Mouse (Mus musculus) heart, embryonic 16.5 days (tissue): ENCODE data around the gene Irf8. TPM values are rescaled to one million over a fixed set of nuclear protein-coding genes. Genes with fewer than 3 reads are reported as not detected.
"Not testable (repeated sequence)": the region's sequence is repeated elsewhere in the genome, so short reads cannot be mapped to it uniquely, and the experiment has no call there.

Source experiments
- ATAC-seq: fragments of 200-750 bp; cut with Nextera tagmentation; replicated peaks from 2 replicates; pipeline ENCODE4 v1.8.0; 2017; ENCODE audit warnings: moderate number of reproducible peaks; ENCODE audit not compliant: insufficient read depth, low FRiP score; ENCODE audit errors: extremely low read depth
- H3K27ac ChIP-seq: fragments of 300-500 bp; sonication (generic); 2 replicates; pipeline ENCODE4 v1.5.1; 2014; ENCODE audit warnings: mild to moderate bottlenecking, low read length, control low read depth, moderate library complexity
- H3K27me3 ChIP-seq: fragments of 300-500 bp; sonication (generic); 2 replicates; pipeline ENCODE4 v1.6.1; 2014; ENCODE audit warnings: low read length, mixed read lengths; ENCODE audit not compliant: control insufficient read depth, insufficient read depth
- H3K36me3 ChIP-seq: fragments of 300-500 bp; sonication (generic); 2 replicates; pipeline ENCODE4 v1.6.1; 2014; ENCODE audit not compliant: control insufficient read depth, insufficient read depth
- H3K4me1 ChIP-seq: fragments of 300-500 bp; sonication (generic); 2 replicates; pipeline ENCODE4 v1.6.1; 2014; ENCODE audit warnings: low read length, mixed read lengths; ENCODE audit not compliant: control insufficient read depth, insufficient read depth
- H3K4me2 ChIP-seq: fragments of 300-500 bp; sonication (generic); 2 replicates; pipeline ENCODE4 v1.6.1; 2014; ENCODE audit warnings: low read depth, mild to moderate bottlenecking, control low read depth, low read length
- H3K4me3 ChIP-seq: fragments of 300-500 bp; sonication (generic); 2 replicates; pipeline ENCODE4 v1.5.1; 2014; ENCODE audit warnings: mild to moderate bottlenecking, control low read depth, low read length
- H3K9ac ChIP-seq: fragments of 300-500 bp; sonication (generic); 2 replicates; pipeline ENCODE4 v1.6.1; 2014; ENCODE audit warnings: low read length, control low read depth
- H3K9me3 ChIP-seq: fragments of 300-500 bp; sonication (generic); replicated peaks from 2 replicates; pipeline ENCODE4 v1.6.1; 2016; ENCODE audit warnings: low read length; ENCODE audit not compliant: control insufficient read depth
- WGBS: fragments of 180-500 bp; shearing (Covaris S2); extraction: QIAGEN DNeasy Blood & Tissue Kit; methylation state at CpG from one replicate; pipeline ENCODE4 v1.1.7; 2014; 5-methylcytosine and 5-hydroxymethylcytosine counted together
- polyA plus RNA-seq: library from polyadenylated mRNA; unstranded; fragments of >200 nt; fragmentation: Nextera tagmentation; extraction: Ambion mirVana; gene quantifications from 2 replicates; pipeline ENCODE4 v1.2.1, GENCODE M21; 2015

Irf8 gene
- polyA plus RNA-seq, 1 experiment from 2014 or later = 22.5 TPM

DNA sequence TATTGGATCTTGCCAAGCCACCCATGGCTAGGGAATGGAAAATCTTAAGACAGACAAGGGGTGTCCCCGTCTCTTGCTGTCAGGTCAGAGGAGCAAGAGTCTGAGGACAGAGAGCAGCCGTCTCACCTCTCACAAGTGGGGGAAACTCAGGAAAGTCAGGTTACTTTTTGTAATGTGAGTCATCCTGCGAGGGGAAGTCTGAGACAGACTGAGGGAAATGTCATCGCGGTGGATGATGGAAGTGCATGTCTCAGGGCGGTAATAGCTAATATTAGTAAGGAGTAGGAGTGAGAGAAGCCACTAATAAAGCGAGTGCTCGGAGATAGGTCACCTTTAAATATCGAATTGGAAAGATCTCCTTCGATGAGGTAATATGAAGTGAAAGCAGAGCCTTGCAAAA lies 27.0 kb upstream of the Irf8 start:
- no peaks in the 10 kb centered on the region for H3K36me3 ChIP-seq

GRCm38 (mm10) chr8:120715200-120715599 lies 21.0 kb upstream of the Irf8 start:
- H3K36me3 ChIP-seq = no peaks in the 10 kb centered on the region
- no peak overlapping the region for H3K4me2 ChIP-seq
- peak overlapping the region; percentile 25; the same call in 1 of the 2 replicates for H3K27ac ChIP-seq
- H3K4me3 ChIP-seq = no peak overlapping the region
- no peaks in the 10 kb centered on the region for H3K27me3 ChIP-seq
- H3K9me3 ChIP-seq = no peaks in the 10 kb centered on the region
- no peak for ATAC-seq
- no peak overlapping the region for H3K9ac ChIP-seq
- H3K4me1 ChIP-seq = peaks cover 8% of the 10 kb centered on the region; the same call in 1 of the 2 replicates
- 63% methylated on average over 6 of the region's 6 CpGs for WGBS

More for the DNA sequence above, 27.0 kb upstream of the Irf8 start:
- 55% methylated on average over 10 of the region's 10 CpGs for WGBS
- no peak for ATAC-seq
- Histone ChIP-seq H3K9ac (no peak overlapping the region), H3K4me2 (no peak overlapping the region), H3K4me3 (no peak overlapping the region), H3K9me3 (no peaks in the 10 kb centered on the region), H3K4me1 (no peaks in the 10 kb centered on the region), H3K27ac (no peak overlapping the region), H3K27me3 (no peaks in the 10 kb centered on the region)

DNA sequence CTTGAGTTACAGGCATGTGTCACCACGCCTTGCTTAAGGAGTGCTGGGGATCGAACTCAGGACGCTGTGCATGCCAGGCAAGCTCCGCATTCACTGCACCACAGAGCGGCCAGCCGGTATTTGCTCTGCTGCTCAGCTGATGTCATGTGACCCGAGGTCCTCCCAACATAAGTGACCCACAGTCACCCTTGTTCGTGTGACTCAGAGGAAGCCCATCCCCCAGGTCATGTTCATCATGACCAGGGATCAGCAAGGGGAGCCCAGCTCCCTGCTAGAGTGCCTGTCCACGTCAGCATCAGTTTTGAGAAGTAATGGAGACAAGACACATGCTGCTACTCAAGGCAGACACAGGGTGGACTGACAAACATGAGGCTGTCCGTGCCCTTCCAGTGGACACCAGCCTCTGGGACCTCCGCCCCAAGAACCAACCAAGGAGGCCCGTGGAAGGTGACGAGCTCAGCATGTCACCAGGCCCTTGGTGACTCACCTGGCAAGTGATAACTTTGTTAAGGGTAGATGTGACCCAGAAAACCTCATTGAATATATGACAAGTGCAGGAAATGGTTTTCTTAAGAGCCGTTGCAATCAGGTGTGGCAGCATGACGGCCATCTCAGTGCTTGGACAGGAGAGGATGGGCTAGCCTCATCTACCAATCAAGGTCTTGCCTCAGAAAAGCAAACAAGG lies 20.0 kb upstream of the Irf8 start:
- H3K36me3 ChIP-seq = no peaks in the 10 kb centered on the region
- WGBS = 66% methylated on average over 15 of the region's 15 CpGs
- no peak overlapping the region for H3K4me2 ChIP-seq
- no peak overlapping the region for H3K4me3 ChIP-seq
- ATAC-seq = no peak
- peak overlapping the region; percentile 18; the same call in 1 of the 2 replicates for H3K27ac ChIP-seq
- no peaks in the 10 kb centered on the region for H3K27me3 ChIP-seq
- no peak overlapping the region for H3K9ac ChIP-seq
- H3K4me1 ChIP-seq = peaks cover 8% of the 10 kb centered on the region; the same call in 1 of the 2 replicates
- H3K9me3 ChIP-seq = no peaks in the 10 kb centered on the region

DNA sequence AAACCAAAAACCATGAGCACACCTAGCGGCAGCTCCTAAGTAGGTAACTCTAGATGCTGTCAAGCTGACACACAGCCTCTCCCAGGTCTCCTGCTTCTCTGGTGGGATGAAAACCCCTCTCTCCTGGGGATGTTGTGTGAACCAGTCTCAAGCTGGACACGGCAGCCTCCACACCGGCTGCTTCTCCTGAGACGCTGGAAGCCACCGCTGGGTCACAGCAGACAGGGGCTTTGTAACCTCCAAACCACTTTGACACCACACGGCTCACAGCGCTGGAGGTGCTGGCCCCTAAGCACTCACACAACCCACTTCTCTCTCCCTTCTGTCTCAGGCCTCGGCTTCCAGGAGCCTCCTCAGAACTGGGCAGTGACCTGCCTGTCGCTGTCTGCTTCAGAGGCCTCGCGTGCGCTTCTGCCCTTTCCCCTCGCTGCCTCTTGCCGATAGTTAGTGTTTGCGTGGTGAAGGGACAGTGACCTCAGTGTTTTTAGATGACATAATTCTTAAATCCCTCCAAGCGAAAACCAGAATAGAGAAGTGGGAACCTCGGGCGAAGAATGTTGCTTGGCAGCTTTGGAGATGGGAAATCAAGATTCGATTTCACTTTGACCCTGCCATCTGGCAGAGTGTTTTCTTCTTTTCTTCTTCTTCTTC lies 16.4 kb upstream of the Irf8 start:
- Histone ChIP-seq H3K36me3 (no peaks in the 10 kb centered on the region), H3K9me3 (peaks cover 4% of the 10 kb centered on the region; the same call in 1 of the 2 replicates), H3K4me2 (no peak overlapping the region), H3K9ac (no peak overlapping the region), H3K27ac (no peak overlapping the region), H3K27me3 (0 out of 2 replicates have a peak, but pooled peaks cover 1% of the 10 kb centered on the region), H3K4me3 (no peak overlapping the region), H3K4me1 (peaks cover 8% of the 10 kb centered on the region; the same call in 1 of the 2 replicates)
- ATAC-seq = no peak
- WGBS = 63% methylated on average over 19 of the region's 19 CpGs

- no peak for ATAC-seq
- H3K4me3 ChIP-seq = no peak overlapping the region
- 0 out of 2 replicates have a peak, but pooled peaks cover 2% of the 10 kb centered on the region for H3K27me3 ChIP-seq
- no peak overlapping the region for H3K9ac ChIP-seq
- H3K27ac ChIP-seq = no peak overlapping the region
- no peaks in the 10 kb centered on the region for H3K4me1 ChIP-seq
- no peaks in the 10 kb centered on the region for H3K36me3 ChIP-seq
- no peak overlapping the region for H3K4me2 ChIP-seq
- 67% methylated on average over 6 of the region's 6 CpGs for WGBS
- H3K9me3 ChIP-seq = peaks cover 4% of the 10 kb centered on the region; the same call in 1 of the 2 replicates
Observed at GRCm38 (mm10) chr8:120723025-120723424, 13.1 kb upstream of the Irf8 start.

DNA sequence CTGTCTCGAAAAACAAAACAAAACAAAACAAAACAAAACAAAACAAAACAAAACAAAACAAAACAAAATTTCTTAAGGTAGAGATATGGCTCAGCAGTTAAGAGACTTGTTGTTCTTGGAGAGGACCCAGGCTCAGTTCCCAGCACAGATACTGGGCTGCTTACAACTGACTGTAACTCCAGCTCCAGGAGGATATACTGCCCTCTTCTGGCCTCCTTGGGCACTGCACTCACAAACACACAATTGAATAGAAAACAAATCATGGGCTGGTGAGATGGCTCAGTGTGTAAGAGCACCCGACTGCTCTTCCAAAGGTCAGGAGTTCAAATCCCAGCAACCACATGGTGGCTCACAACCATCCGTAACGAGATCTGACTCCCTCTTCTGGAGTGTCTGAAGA lies 12.1 kb upstream of the Irf8 start:
- WGBS = 88% methylated on average over 2 of the region's 4 CpGs
- not testable (repeated sequence) for H3K9me3 ChIP-seq, H3K4me1 ChIP-seq, H3K27me3 ChIP-seq, H3K36me3 ChIP-seq, H3K4me2 ChIP-seq, H3K4me3 ChIP-seq, ATAC-seq, H3K9ac ChIP-seq, H3K27ac ChIP-seq

GRCm38 (mm10) chr8:120724816-120725575 lies 11.2 kb upstream of the Irf8 start:
- no peaks in the 10 kb centered on the region for H3K4me1 ChIP-seq
- H3K4me3 ChIP-seq = no peak overlapping the region
- H3K27me3 ChIP-seq = 0 out of 2 replicates have a peak, but pooled peaks cover 2% of the 10 kb centered on the region
- H3K9ac ChIP-seq = no peak overlapping the region
- H3K36me3 ChIP-seq = no peaks in the 10 kb centered on the region
- H3K9me3 ChIP-seq = peaks cover 4% of the 10 kb centered on the region; the same call in 1 of the 2 replicates
- ATAC-seq = no peak
- H3K4me2 ChIP-seq = no peak overlapping the region
- H3K27ac ChIP-seq = no peak overlapping the region
- WGBS = 54% methylated on average over 17 of the region's 17 CpGs

- Histone ChIP-seq H3K27me3 (0 out of 2 replicates have a peak, but pooled peaks cover 2% of the 10 kb centered on the region), H3K4me1 (no peaks in the 10 kb centered on the region), H3K9me3 (peaks cover 4% of the 10 kb centered on the region; the same call in 1 of the 2 replicates), H3K4me2 (no peak overlapping the region), H3K9ac (no peak overlapping the region), H3K4me3 (no peak overlapping the region), H3K36me3 (no peaks in the 10 kb centered on the region), H3K27ac (no peak overlapping the region)
- 66% methylated on average over 5 of the region's 5 CpGs for WGBS
- no peak for ATAC-seq
Observed at GRCm38 (mm10) chr8:120725576-120725950, 10.6 kb upstream of the Irf8 start.
